Mouse (Mus musculus) embryonic facial prominence, embryonic 13.5 days (tissue): Measurements from ENCODE around the gene Nrd1. TPM values are rescaled to one million over a fixed set of nuclear protein-coding genes. Genes with fewer than 3 reads are reported as not detected.

ENCODE experiments used
- ATAC-seq: fragments of 200-750 bp; cut with Nextera tagmentation; 2 replicates; pipeline ENCODE4 v1.8.0; 2017; ENCODE audit warnings: low read depth; ENCODE audit not compliant: insufficient number of reproducible peaks, insufficient read depth, low FRiP score, low TSS enrichment
- H3K27ac ChIP-seq: fragments of 300-500 bp; sonication (generic); 2 replicates; pipeline ENCODE4 v1.5.1; 2015; ENCODE audit warnings: moderate library complexity, mild to moderate bottlenecking, inconsistent platforms
- H3K27me3 ChIP-seq: fragments of 300-500 bp; sonication (generic); 2 replicates; pipeline ENCODE4 v1.6.1; 2015; ENCODE audit warnings: mild to moderate bottlenecking, inconsistent platforms
- H3K36me3 ChIP-seq: fragments of 300-500 bp; sonication (generic); 2 replicates; pipeline ENCODE4 v1.6.1; 2015; ENCODE audit warnings: mild to moderate bottlenecking, inconsistent platforms
- H3K4me1 ChIP-seq: fragments of 300-500 bp; sonication (generic); 2 replicates; pipeline ENCODE4 v1.6.1; 2015; ENCODE audit warnings: inconsistent platforms
- H3K4me2 ChIP-seq: fragments of 300-500 bp; sonication (generic); 2 replicates; pipeline ENCODE4 v1.6.1; 2015; ENCODE audit warnings: moderate library complexity, mild to moderate bottlenecking, inconsistent platforms
- H3K4me3 ChIP-seq: fragments of 300-500 bp; sonication (generic); 2 replicates; pipeline ENCODE4 v1.5.1; 2015; ENCODE audit warnings: mild to moderate bottlenecking, inconsistent platforms
- H3K9ac ChIP-seq: fragments of 300-500 bp; sonication (generic); 2 replicates; pipeline ENCODE4 v1.6.1; 2015; ENCODE audit warnings: mild to moderate bottlenecking, inconsistent platforms
- H3K9me3 ChIP-seq: fragments of 300-500 bp; sonication (generic); 2 replicates; pipeline ENCODE4 v1.6.1; 2016; ENCODE audit warnings: inconsistent platforms
- WGBS: fragments of 180-500 bp; shearing (Covaris S2); methylation state at CpG from one replicate; pipeline ENCODE4 v1.1.7; 2015; ENCODE audit warnings: mixed read lengths; 5-methylcytosine and 5-hydroxymethylcytosine counted together
- polyA plus RNA-seq: library from polyadenylated mRNA; unstranded; fragments of >200 nt; fragmentation: Nextera tagmentation; extraction: Ambion mirVana; gene quantifications from 2 replicates; pipeline ENCODE4 v1.2.1, GENCODE M21; 2015

Nrd1 gene
- polyA plus RNA-seq = 77.2 and 80.0 TPM in 2 replicates

DNA sequence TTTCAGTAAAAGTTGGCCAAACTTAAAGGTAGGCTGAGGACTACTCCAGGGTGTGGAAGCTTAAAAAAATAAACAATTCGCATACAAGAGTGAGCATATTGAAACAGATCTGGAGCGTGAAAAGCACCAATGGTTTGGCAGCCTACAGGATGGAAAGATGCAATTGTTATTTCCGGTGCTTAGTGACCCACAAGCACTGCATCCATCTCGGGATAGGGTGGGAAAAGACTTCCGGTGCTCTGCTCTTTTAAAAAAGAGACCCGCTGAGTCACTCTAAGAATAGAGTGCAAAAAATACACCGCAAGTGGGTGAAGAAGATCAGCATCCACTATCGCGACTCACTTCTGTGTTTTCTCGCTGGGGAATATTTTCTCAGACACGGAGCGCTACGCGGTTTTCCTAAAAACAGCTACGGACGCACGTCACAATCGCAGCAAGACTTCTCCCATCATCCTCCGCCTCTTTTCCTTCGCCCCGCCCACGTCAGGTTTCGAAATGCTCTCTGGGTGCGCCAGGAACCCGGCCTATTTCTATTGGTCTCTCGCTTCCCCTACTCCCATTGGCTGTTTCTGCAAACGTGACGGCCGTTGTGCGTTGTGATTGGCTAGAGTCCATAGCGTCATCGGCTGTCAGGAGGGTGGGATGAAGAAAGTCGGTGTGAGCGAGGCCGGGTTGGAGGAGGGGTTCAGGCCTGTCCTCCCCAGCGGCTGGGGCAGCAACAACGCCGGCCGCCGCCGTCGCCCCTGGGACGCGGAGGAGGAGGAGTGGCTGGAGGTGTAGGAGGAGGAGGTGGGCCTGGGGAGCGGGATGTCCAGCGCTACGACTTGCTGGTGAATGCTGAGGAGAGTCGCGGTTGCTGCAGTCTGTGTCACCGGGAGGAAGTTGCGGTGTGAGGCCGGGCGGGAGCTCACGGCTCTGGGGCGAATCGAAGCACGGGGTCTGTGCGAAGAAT lies at the start of gene Nrd1:
Nrd1 (plus strand) TSS at position 657 of the 952 bp plus-strand sequence.
- H3K4me2 ChIP-seq = peak within 1 kb of the TSS; percentile 80
- peak within 1 kb of the TSS; percentile 89 for H3K4me3 ChIP-seq
- peaks cover 7% of the 10 kb centered on the region; the same call in 1 of the 2 replicates for H3K36me3 ChIP-seq
- peak within 1 kb of the TSS; percentile 92 for H3K9ac ChIP-seq
- no peaks in the 10 kb centered on the region for H3K9me3 ChIP-seq
- WGBS = under 1% methylated on average over 58 of the region's 58 CpGs
- peak within 1 kb of the TSS; percentile 94 for H3K27ac ChIP-seq
- peak; percentile 99 for ATAC-seq
- H3K4me1 ChIP-seq = peaks cover 13% of the 10 kb centered on the region
- H3K27me3 ChIP-seq = no peaks in the 10 kb centered on the region; the same call in 1 of the 2 replicates

DNA sequence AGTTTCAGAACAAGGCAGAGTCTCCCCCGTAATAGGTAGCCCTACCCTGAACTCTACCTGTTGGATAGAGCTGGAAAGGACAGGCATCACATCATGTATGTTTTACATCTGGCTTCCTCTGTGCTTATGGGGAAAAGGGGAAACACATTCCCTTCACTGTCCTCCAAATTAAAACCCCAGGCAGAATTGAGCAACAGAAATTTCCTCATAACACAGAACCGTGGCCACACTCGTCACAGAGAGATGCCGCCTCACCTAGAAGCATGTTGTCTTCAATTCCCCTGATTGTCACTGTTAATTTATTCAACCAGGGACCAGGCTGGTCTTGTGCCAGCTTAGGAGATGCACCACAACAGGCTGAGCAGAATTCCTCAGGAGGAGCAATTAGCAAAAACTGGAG lies 48.8 kb upstream of the Nrd1 start:
- H3K4me3 ChIP-seq = no peak overlapping the region
- no peak overlapping the region for H3K4me2 ChIP-seq
- H3K9ac ChIP-seq = no peak overlapping the region
- H3K36me3 ChIP-seq = no peaks in the 10 kb centered on the region
- WGBS = 86% methylated on average over 4 of the region's 4 CpGs
- no peaks in the 10 kb centered on the region for H3K4me1 ChIP-seq
- ATAC-seq = no peak
- H3K27me3 ChIP-seq = no peaks in the 10 kb centered on the region
- no peak overlapping the region for H3K27ac ChIP-seq
- no peaks in the 10 kb centered on the region for H3K9me3 ChIP-seq

DNA sequence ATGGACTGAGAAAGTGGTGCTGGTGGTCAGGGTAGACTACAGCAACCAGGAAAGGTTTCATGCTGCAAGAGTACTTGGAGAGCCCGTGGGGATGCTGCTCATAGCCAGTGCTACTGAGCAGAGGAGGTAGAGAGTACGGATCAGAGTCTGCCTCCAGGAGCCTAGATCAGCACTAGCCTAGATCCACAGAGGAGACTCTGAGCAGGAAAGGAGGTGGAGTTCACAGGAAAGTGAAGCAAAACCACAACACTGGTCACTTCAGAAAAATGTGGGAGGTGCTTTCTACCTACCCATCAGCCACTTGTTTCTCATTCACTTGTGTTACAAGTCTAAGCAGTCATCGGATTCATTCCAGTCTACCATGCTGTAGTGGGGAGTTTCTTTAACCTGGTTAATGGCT lies 40.8 kb upstream of the Nrd1 start:
- Histone ChIP-seq H3K27me3 (no peaks in the 10 kb centered on the region), H3K4me2 (no peak overlapping the region), H3K36me3 (no peaks in the 10 kb centered on the region), H3K4me3 (no peak overlapping the region), H3K9me3 (no peaks in the 10 kb centered on the region), H3K9ac (no peak overlapping the region), H3K27ac (no peak overlapping the region), H3K4me1 (no peaks in the 10 kb centered on the region)
- WGBS = 94% methylated on average over 3 of the region's 3 CpGs
- no peak for ATAC-seq

DNA sequence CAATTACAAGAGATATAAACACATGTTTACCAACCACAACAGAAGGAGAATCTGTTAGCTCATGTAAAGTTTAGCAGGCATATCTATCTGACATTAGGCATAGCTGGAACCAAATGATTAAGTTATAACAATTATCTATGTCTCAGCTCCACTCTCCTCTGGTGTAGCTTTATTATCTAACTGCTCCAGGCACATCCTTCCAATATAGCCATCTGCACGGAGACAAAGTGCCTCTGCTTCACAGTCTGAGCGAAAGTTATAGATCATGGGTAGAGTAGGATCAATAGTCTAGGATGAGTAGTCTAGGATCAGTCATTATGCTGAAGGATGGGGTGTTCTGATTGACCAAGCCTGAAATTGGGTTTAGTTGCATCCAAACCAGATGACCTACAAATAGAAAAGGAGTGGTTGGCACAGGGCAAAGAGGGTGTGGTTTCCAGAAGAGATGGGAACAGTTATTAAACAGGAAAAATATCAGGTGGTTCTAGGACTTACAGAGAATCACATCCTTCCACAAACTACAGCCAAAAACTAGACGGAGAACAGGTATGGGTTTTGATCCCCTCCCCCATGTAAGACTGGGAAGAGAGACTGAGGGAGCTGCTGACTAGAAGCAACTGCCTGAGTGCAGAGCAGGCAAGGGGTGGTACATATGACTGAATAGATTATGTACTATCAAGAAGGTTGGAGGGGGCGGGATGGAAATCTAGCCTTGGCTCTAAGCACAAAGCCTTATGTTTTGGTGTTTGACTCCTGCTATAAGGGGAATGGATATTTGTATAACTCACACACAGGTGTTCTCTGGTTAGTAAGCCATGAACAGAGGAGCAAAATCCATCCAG lies 39.6 kb upstream of the Nrd1 start:
- Histone ChIP-seq H3K27ac (no peak overlapping the region), H3K4me3 (no peak overlapping the region), H3K4me1 (no peaks in the 10 kb centered on the region), H3K36me3 (no peaks in the 10 kb centered on the region), H3K27me3 (no peaks in the 10 kb centered on the region), H3K9me3 (no peaks in the 10 kb centered on the region), H3K9ac (no peak overlapping the region), H3K4me2 (no peak overlapping the region)
- 87% methylated on average over 4 of the region's 4 CpGs for WGBS
- no peak for ATAC-seq

DNA sequence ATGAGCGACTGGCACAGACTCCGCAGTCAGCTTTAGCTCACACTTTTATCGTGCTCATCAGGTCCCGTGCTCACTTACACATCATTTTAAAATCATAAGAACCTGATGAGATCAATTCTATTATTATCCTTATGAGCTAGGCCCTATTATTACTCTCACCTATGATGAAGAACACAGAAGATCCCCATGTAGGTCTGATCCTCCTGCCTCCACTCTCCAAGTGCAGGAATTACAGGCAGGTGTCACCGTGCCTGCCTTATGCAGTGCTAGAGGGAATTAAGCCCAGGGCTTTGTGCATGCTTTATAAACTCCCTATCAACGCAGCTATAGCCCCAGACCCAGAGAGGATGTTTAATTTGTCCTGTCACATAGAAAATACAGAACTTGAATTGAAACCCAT lies 37.4 kb upstream of the Nrd1 start:
- no peak overlapping the region for H3K4me2 ChIP-seq
- H3K36me3 ChIP-seq = no peaks in the 10 kb centered on the region
- H3K9me3 ChIP-seq = no peaks in the 10 kb centered on the region
- no peak overlapping the region for H3K9ac ChIP-seq
- H3K4me1 ChIP-seq = no peaks in the 10 kb centered on the region
- 88% methylated on average over 6 of the region's 6 CpGs for WGBS
- H3K4me3 ChIP-seq = no peak overlapping the region
- no peak overlapping the region for H3K27ac ChIP-seq
- no peak for ATAC-seq
- no peaks in the 10 kb centered on the region for H3K27me3 ChIP-seq

DNA sequence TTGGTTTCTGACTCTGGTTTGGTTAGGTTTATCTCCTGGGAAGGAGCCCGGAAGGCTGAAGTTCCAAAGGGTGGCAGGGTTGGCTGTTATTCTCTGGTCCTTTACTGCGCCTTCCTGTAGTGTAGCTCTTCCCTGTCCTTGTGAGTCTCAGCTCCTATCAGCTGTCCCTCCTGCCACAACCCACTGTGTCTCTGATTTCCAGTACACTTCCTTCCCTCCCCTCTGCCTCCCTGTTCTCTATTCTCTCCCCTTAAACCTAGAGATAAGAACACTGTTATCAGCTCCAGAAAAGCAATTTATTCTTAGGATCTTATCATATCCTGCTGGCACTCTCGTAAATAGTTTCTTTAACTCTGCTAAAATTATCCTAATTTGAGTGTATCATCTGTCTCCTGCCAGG lies 30.9 kb upstream of the Nrd1 start:
- Histone ChIP-seq H3K4me2 (no peak overlapping the region), H3K27ac (no peak overlapping the region), H3K4me1 (0 out of 2 replicates have a peak, but pooled peaks cover 4% of the 10 kb centered on the region), H3K27me3 (no peaks in the 10 kb centered on the region), H3K9me3 (no peaks in the 10 kb centered on the region), H3K4me3 (no peak overlapping the region), H3K9ac (no peak overlapping the region), H3K36me3 (no peaks in the 10 kb centered on the region)
- WGBS = 78% methylated on average over 3 of the region's 3 CpGs
- no peak for ATAC-seq

DNA sequence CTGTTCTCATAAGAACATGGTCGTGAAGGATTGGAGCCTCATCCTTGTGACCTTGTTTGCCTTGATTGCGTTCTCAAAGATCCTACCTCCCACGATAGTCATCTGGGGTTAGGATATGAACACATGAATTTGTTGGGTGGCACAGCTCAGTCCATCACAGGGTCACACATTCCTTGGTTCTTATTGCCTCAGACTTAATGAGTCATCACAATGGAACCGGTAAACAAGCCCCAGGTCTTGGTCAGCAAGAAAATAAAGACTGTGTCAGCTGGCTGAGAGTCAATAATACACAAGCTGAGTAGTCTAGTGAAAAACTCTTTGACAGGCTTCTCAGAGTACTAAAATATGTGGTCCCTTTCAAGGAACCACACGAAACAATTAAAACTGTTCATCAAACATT lies 29.4 kb upstream of the Nrd1 start:
- WGBS = 71% methylated on average over 5 of the region's 5 CpGs
- no peak for ATAC-seq
- H3K4me2 ChIP-seq = no peak overlapping the region

DNA sequence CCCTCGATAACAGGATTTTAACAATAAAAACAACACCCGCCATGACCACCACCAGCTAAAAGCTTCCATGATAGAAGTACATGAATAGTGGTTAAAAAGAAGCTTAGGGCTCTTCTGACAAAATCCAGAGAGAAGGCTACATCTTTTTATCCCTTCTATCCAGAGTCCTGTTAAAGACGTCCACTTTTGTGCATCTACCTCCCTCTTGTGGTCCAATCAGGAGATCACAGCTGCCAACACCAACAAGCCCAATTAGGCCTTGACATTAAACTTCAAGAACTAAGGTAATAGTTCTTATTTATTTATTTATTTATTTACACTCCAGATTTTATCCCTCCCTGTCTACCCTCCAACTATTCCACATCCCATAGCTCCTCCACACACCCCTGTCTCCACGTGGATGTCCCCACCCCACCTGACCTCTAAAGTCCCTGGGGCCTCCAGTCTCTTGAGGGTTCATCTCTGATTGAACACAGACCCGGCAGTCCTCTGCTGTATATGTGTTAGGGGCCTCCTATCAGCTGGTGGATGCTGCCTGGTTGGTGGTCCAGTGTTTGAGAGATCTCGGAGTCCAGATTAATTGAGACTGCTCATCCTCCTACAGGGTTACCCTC lies 23.9 kb upstream of the Nrd1 start:
- no peak overlapping the region for H3K4me3 ChIP-seq
- no peak overlapping the region for H3K27ac ChIP-seq
- WGBS = 43% methylated on average over 6 of the region's 6 CpGs
- H3K4me2 ChIP-seq = no peak overlapping the region
- H3K9ac ChIP-seq = no peak overlapping the region
- no peaks in the 10 kb centered on the region for H3K9me3 ChIP-seq
- no peaks in the 10 kb centered on the region for H3K27me3 ChIP-seq
- H3K36me3 ChIP-seq = no peaks in the 10 kb centered on the region
- no peak for ATAC-seq
- 0 out of 2 replicates have a peak, but pooled peaks cover 4% of the 10 kb centered on the region for H3K4me1 ChIP-seq

More for the DNA sequence above, 29.4 kb upstream of the Nrd1 start:
- Histone ChIP-seq H3K9ac (no peak overlapping the region), H3K27me3 (no peaks in the 10 kb centered on the region), H3K27ac (no peak overlapping the region), H3K4me3 (no peak overlapping the region), H3K4me1 (0 out of 2 replicates have a peak, but pooled peaks cover 4% of the 10 kb centered on the region), H3K9me3 (no peaks in the 10 kb centered on the region), H3K36me3 (no peaks in the 10 kb centered on the region)

DNA sequence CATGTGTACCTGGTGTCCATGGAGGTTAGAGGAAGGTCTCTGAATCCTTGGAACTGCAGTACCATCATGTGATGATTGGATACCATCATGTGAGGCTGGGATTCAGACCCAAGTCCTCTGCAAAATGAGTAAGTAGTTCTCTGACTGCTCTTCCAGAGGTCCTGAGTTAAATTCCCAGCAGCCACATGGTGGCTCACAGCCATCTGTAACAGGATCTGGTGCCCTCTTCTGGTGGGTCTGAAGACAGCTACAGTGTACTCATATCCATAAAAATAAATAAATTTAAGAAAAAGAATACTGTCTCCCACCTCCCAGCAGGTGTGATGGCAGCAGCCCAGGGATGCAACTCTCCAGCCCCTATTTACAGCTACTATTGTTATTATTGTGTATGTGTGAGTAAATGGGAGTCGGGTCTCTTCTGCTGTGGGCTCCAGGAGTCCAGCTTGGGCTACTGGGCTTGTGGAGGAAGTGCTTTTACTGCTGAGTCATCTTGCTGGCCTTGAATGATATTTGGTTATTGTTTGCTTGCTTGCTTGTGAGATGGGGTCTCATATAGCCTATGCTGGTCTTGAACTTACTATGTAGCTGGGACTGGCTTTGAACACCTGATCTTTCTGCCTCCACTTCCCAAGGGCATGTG lies 13.5 kb upstream of the Nrd1 start:
- H3K4me2 ChIP-seq = no peak overlapping the region
- no peaks in the 10 kb centered on the region for H3K4me1 ChIP-seq
- whole genome bisulfite sequencing = 85% methylated on average over 1 of the region's 1 CpGs
- ATAC-seq = no peak
- H3K27ac ChIP-seq = no peak overlapping the region
- no peak overlapping the region for H3K9ac ChIP-seq
- no peaks in the 10 kb centered on the region for H3K36me3 ChIP-seq
- no peaks in the 10 kb centered on the region for H3K27me3 ChIP-seq
- H3K4me3 ChIP-seq = no peak overlapping the region
- no peaks in the 10 kb centered on the region for H3K9me3 ChIP-seq

DNA sequence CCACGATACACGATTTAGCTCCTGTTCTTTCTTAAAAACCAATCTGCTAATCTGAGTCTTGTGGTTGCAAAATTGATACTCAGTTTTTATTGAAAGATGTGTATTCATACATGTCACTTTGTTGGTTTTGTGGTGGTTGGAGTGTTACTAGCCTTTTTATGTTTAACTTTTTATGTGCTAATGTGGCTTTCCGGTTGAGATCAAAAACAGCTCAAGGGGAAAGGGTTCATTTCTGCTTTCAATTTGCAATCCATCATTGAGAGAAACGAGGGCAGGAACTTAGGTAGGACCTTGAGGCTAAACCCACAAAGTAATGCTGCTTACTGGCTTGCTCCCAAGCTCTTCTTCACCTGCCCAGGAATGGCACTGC lies 13.0 kb upstream of the Nrd1 start:
- 49% methylated on average over 4 of the region's 4 CpGs for WGBS
- H3K27ac ChIP-seq = no peak overlapping the region
- ATAC-seq = no peak

DNA sequence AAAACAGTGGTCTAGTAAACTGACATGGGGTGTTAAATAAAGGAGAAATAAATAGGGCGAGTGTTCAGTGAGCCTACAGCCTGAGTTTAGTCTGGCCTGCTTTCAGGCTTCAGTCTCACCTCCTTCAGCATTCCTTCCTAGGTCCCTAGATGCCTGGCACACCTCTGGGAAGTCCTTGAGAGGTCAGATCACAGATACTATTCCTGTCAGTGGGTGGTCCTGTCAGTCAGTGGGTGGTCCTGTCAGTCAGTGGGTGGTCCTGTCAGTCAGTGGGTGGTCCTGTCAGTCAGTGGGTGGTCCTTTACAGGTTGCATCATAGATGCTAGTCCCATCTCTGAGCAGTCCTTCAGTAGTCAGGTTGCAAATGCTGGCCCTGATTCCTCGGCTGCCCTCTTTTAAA lies 11.0 kb upstream of the Nrd1 start:
- H3K36me3 ChIP-seq = no peaks in the 10 kb centered on the region
- 67% methylated on average over 2 of the region's 2 CpGs for WGBS

More for the DNA sequence above, 13.0 kb upstream of the Nrd1 start:
- Histone ChIP-seq H3K27me3 (no peaks in the 10 kb centered on the region), H3K36me3 (no peaks in the 10 kb centered on the region), H3K9ac (no peak overlapping the region), H3K9me3 (no peaks in the 10 kb centered on the region), H3K4me2 (no peak overlapping the region), H3K4me3 (no peak overlapping the region), H3K4me1 (no peaks in the 10 kb centered on the region)

More for the DNA sequence above, 11.0 kb upstream of the Nrd1 start:
- H3K9ac ChIP-seq = no peak overlapping the region
- H3K27ac ChIP-seq = no peak overlapping the region
- no peaks in the 10 kb centered on the region for H3K27me3 ChIP-seq
- no peak overlapping the region for H3K4me3 ChIP-seq
- no peak for ATAC-seq
- H3K4me2 ChIP-seq = no peak overlapping the region
- H3K9me3 ChIP-seq = no peaks in the 10 kb centered on the region
- H3K4me1 ChIP-seq = no peaks in the 10 kb centered on the region
